Mouse (Mus musculus): ENCODE measurements around the gene Nup210l.
A peak's percentile ranks its signal among the peaks of the same experiment; 100 is the strongest.

Gene Nup210l

GRCm38 (mm10) chr3:90125710-90126109, 21.8 kb downstream of the Nup210l start:
- Histone ChIP-seq H3K4me3 (replicated peaks; ENCODE audit: low read length) (no peak overlapping the region), H3K4me1 (replicated peaks; ENCODE audit: low read depth, low read length) (no peaks in the 10 kb centered on the region), H3K27me3 (ENCODE audit: insufficient read depth, low read length) (no peaks in the 10 kb centered on the region), H3K36me3 (ENCODE audit: insufficient read depth, low read length) (no peaks in the 10 kb centered on the region), H3K9me3 (ENCODE audit: low read length) (no peaks in the 10 kb centered on the region)
- no peak for TF ChIP-seq CTCF (conservative IDR thresholded peaks at IDR 0.05; ENCODE audit: low read length)
- TF ChIP-seq POU5F1 (IDR thresholded peaks at IDR 0.05; ENCODE audit: borderline replicate concordance, low read length), result no peak
- no peak for TF ChIP-seq NANOG (IDR thresholded peaks at IDR 0.05; ENCODE audit: borderline replicate concordance, low read length)

- no peaks in the 10 kb centered on the region for H3K9me3 ChIP-seq (ENCODE audit: low read length)
- H3K36me3 ChIP-seq (ENCODE audit: insufficient read depth, low read length), result no peaks in the 10 kb centered on the region
- TF ChIP-seq CTCF (conservative IDR thresholded peaks at IDR 0.05; ENCODE audit: low read length) (no peak), POU5F1 (IDR thresholded peaks at IDR 0.05; ENCODE audit: borderline replicate concordance, low read length) (no peak), NANOG (IDR thresholded peaks at IDR 0.05; ENCODE audit: borderline replicate concordance, low read length) (no peak)
- no peak overlapping the region for H3K4me3 ChIP-seq (replicated peaks; ENCODE audit: low read length)
- 0 out of 2 replicates have a peak, but pooled peaks cover 8% of the 10 kb centered on the region for H3K4me1 ChIP-seq (replicated peaks; ENCODE audit: low read depth, low read length)
- H3K27me3 ChIP-seq (ENCODE audit: insufficient read depth, low read length), result no peaks in the 10 kb centered on the region
Observed at GRCm38 (mm10) chr3:90127881-90128280, 23.9 kb downstream of the Nup210l start.

DNA sequence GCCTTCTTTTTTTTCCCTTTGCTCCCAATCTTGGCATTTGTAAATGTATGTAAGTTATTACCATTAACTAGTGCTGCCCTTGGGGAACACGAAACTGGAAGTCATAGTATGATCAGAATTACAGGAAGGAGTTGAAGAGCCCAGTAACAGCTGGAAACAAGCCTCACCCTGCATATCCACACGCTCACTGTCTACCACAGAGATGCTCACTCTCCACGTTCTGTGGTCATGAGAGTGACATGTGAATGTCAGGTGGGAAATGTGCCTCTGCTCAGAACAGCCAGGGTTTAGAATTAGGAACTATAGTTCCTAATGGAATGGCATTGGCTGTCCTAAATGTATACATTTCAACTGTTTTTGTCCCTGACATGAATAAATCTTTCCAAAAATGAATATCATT, 28.8 kb downstream of the Nup210l start:
- H3K4me1 ChIP-seq (replicated peaks; ENCODE audit: low read depth, low read length), result 0 out of 2 replicates have a peak, but pooled peaks cover 16% of the 10 kb centered on the region
- no peaks in the 10 kb centered on the region for H3K27me3 ChIP-seq (ENCODE audit: insufficient read depth, low read length)
- H3K4me3 ChIP-seq (replicated peaks; ENCODE audit: low read length), result no peak overlapping the region
- TF ChIP-seq CTCF (conservative IDR thresholded peaks at IDR 0.05; ENCODE audit: low read length) (no peak), POU5F1 (IDR thresholded peaks at IDR 0.05; ENCODE audit: borderline replicate concordance, low read length) (no peak), NANOG (IDR thresholded peaks at IDR 0.05; ENCODE audit: borderline replicate concordance, low read length) (no peak)
- no peaks in the 10 kb centered on the region for H3K9me3 ChIP-seq (ENCODE audit: low read length)
- H3K36me3 ChIP-seq (ENCODE audit: insufficient read depth, low read length), result no peaks in the 10 kb centered on the region

DNA sequence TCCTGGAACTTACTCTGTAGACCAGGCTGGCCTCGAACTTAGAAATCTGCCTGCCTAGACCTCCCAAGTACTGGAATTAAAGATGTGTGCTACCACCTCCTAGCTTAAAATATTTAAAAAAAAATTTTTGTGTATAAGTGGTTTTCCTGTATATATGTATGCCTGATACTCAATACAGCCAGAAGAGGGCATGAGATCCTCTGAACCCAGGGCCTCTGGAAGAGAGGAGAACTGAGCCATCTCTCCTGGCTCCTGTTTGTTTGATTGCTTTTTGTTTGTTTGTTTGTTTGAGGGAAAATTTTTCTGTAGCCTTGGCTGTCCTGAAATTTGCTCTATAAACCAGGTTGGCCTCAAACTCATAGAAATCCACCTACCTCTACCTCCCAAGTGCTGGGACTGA, 29.4 kb downstream of the Nup210l start:
- no peak overlapping the region for H3K4me3 ChIP-seq (replicated peaks; ENCODE audit: low read length)
- H3K4me1 ChIP-seq (replicated peaks; ENCODE audit: low read depth, low read length), result 0 out of 2 replicates have a peak, but pooled peaks cover 16% of the 10 kb centered on the region
- no peaks in the 10 kb centered on the region for H3K27me3 ChIP-seq (ENCODE audit: insufficient read depth, low read length)
- no peaks in the 10 kb centered on the region for H3K9me3 ChIP-seq (ENCODE audit: low read length)
- TF ChIP-seq NANOG (IDR thresholded peaks at IDR 0.05; ENCODE audit: borderline replicate concordance, low read length), result no peak
- TF ChIP-seq POU5F1 (IDR thresholded peaks at IDR 0.05; ENCODE audit: borderline replicate concordance, low read length), result no peak
- TF ChIP-seq CTCF (conservative IDR thresholded peaks at IDR 0.05; ENCODE audit: low read length), result no peak
- no peaks in the 10 kb centered on the region for H3K36me3 ChIP-seq (ENCODE audit: insufficient read depth, low read length)

- TF ChIP-seq POU5F1 (IDR thresholded peaks at IDR 0.05; ENCODE audit: borderline replicate concordance, low read length), result no peak
- no peak for TF ChIP-seq CTCF (conservative IDR thresholded peaks at IDR 0.05; ENCODE audit: low read length)
- no peak for TF ChIP-seq NANOG (IDR thresholded peaks at IDR 0.05; ENCODE audit: borderline replicate concordance, low read length)
- Histone ChIP-seq H3K4me1 (replicated peaks; ENCODE audit: low read depth, low read length) (0 out of 2 replicates have a peak, but pooled peaks cover 16% of the 10 kb centered on the region), H3K36me3 (ENCODE audit: insufficient read depth, low read length) (no peaks in the 10 kb centered on the region), H3K9me3 (ENCODE audit: low read length) (no peaks in the 10 kb centered on the region), H3K4me3 (replicated peaks; ENCODE audit: low read length) (no peak overlapping the region), H3K27me3 (ENCODE audit: insufficient read depth, low read length) (no peaks in the 10 kb centered on the region)
Observed at GRCm38 (mm10) chr3:90134483-90134882, 30.6 kb downstream of the Nup210l start.

GRCm38 (mm10) chr3:90134993-90135392, 31.1 kb downstream of the Nup210l start:
- TF ChIP-seq CTCF (conservative IDR thresholded peaks at IDR 0.05; ENCODE audit: low read length) (no peak), POU5F1 (IDR thresholded peaks at IDR 0.05; ENCODE audit: borderline replicate concordance, low read length) (no peak), NANOG (IDR thresholded peaks at IDR 0.05; ENCODE audit: borderline replicate concordance, low read length) (no peak)
- H3K4me1 ChIP-seq (replicated peaks; ENCODE audit: low read depth, low read length), result 0 out of 2 replicates have a peak, but pooled peaks cover 16% of the 10 kb centered on the region

GRCm38 (mm10) chr3:90136660-90137059, 32.7 kb downstream of the Nup210l start:
- TF ChIP-seq CTCF (conservative IDR thresholded peaks at IDR 0.05; ENCODE audit: low read length), result peak; percentile 64
- TF ChIP-seq NANOG (IDR thresholded peaks at IDR 0.05; ENCODE audit: borderline replicate concordance, low read length), result no peak
- no peak for TF ChIP-seq POU5F1 (IDR thresholded peaks at IDR 0.05; ENCODE audit: borderline replicate concordance, low read length)
- H3K4me3 ChIP-seq (replicated peaks; ENCODE audit: low read length), result no peak overlapping the region
- no peaks in the 10 kb centered on the region for H3K9me3 ChIP-seq (ENCODE audit: low read length)
- H3K4me1 ChIP-seq (replicated peaks; ENCODE audit: low read depth, low read length), result 0 out of 2 replicates have a peak, but pooled peaks cover 16% of the 10 kb centered on the region
- H3K36me3 ChIP-seq (ENCODE audit: insufficient read depth, low read length), result no peaks in the 10 kb centered on the region
- H3K27me3 ChIP-seq (ENCODE audit: insufficient read depth, low read length), result no peaks in the 10 kb centered on the region

More at GRCm38 (mm10) chr3:90134993-90135392, 31.1 kb downstream of the Nup210l start:
- no peaks in the 10 kb centered on the region for H3K36me3 ChIP-seq (ENCODE audit: insufficient read depth, low read length)
- no peaks in the 10 kb centered on the region for H3K9me3 ChIP-seq (ENCODE audit: low read length)
- no peaks in the 10 kb centered on the region for H3K27me3 ChIP-seq (ENCODE audit: insufficient read depth, low read length)
- no peak overlapping the region for H3K4me3 ChIP-seq (replicated peaks; ENCODE audit: low read length)

DNA sequence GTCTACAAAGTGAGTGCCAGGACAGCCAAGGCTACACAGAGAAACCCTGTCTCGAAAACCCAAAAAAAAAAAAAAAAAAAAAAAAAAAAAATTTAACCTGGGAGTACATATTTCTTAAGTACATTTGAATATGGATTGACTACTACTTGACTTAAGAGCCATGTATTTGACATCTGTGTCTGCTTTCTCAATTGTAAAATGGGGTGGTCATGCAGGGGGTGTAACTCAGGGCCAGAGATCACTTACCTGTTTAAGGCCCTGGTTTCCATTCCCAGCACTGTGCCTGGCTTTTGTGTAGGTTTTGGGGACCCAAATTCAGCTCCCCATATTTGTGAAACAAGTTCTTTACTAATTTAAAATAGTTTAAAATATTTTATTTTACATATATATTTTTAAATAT, 33.7 kb downstream of the Nup210l start:
- Histone ChIP-seq H3K4me3 (replicated peaks; ENCODE audit: low read length) (no peak overlapping the region), H3K4me1 (replicated peaks; ENCODE audit: low read depth, low read length) (0 out of 2 replicates have a peak, but pooled peaks cover 10% of the 10 kb centered on the region), H3K27me3 (ENCODE audit: insufficient read depth, low read length) (no peaks in the 10 kb centered on the region), H3K9me3 (ENCODE audit: low read length) (no peaks in the 10 kb centered on the region), H3K36me3 (ENCODE audit: insufficient read depth, low read length) (no peaks in the 10 kb centered on the region)
- no peak for TF ChIP-seq NANOG (IDR thresholded peaks at IDR 0.05; ENCODE audit: borderline replicate concordance, low read length)
- no peak for TF ChIP-seq POU5F1 (IDR thresholded peaks at IDR 0.05; ENCODE audit: borderline replicate concordance, low read length)
- no peak for TF ChIP-seq CTCF (conservative IDR thresholded peaks at IDR 0.05; ENCODE audit: low read length)

DNA sequence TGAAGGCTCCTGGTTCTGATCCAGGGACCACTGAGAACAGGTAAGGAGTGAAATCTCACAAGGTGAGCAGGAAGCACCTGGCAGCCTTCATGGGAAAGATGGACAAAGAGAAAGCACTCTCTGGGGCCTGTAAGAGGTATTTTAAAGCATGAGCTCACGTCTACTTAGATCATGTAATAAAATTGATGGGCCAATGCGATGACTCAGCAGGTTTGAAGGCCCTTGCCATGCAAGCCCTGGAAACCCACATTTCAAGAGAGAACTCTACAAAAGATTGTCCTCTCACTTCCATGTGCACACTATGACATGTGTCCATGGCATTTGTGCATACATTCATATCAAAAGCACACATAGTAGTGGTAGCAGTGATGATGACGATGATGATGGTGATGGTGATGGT, 36.0 kb downstream of the Nup210l start:
- TF ChIP-seq CTCF (conservative IDR thresholded peaks at IDR 0.05; ENCODE audit: low read length) (no peak), NANOG (IDR thresholded peaks at IDR 0.05; ENCODE audit: borderline replicate concordance, low read length) (no peak), POU5F1 (IDR thresholded peaks at IDR 0.05; ENCODE audit: borderline replicate concordance, low read length) (no peak)
- no peaks in the 10 kb centered on the region for H3K27me3 ChIP-seq (ENCODE audit: insufficient read depth, low read length)
- H3K9me3 ChIP-seq (ENCODE audit: low read length), result no peaks in the 10 kb centered on the region
- H3K36me3 ChIP-seq (ENCODE audit: insufficient read depth, low read length), result no peaks in the 10 kb centered on the region
- no peak overlapping the region for H3K4me3 ChIP-seq (replicated peaks; ENCODE audit: low read length)
- H3K4me1 ChIP-seq (replicated peaks; ENCODE audit: low read depth, low read length), result 0 out of 2 replicates have a peak, but pooled peaks cover 8% of the 10 kb centered on the region

All from E14TG2a.4 (cell line).